13 mouse cellular contexts compared by ENCODE assay signal in the genomic region with DNA sequence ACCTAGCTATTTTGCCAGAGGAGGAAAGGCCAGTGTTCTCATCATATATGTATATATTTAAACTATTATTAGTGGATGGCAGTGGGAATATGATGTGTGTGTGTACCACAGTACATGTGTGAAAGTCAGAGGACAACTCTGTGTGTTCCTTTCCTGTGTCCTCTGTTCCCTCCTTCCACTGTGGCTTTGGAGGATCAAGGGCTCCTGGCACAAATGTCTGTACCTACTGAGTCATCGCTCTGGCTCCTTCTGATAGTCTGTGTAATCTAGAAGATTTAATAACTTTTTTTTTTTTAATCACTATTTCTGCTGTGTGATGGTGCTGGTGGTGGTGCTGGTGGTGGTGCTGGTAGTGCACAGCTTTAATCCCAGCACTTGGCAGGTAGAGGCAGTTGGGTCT.
"Had no signal": no experiment of that assay in that cellular context is flagged by ENCODE, and none has a peak within 500 bp of the region (broad histone marks: within the 10 kb centered on the region; RNA-seq: fewer than 3 reads in every experiment).

No protein-coding gene starts in this region.

- DNase-seq: lung, adult 18-20 months; lung, embryonic 14.5 days; lung, postnatal 10 days; lung, postnatal 4 days; midbrain, embryonic 14.5 days; retina, postnatal 1 day; right cerebral cortex, adult 18-20 months; right cerebral cortex, postnatal 25 days; right cerebral cortex, postnatal 4 days; spleen, adult 18-20 months; thymus, adult 18-20 months; thymus, postnatal 14 days; thymus, postnatal 36 days had no signal
